Mouse (Mus musculus) stomach, embryonic 16.5 days (tissue): ENCODE results near the gene Chat. TPM values are rescaled to one million over a fixed set of nuclear protein-coding genes. Genes with fewer than 3 reads are reported as not detected.
A peak's percentile ranks its signal among the peaks of the same experiment; 100 is the strongest.
"Not testable (repeated sequence)": the region's sequence is repeated elsewhere in the genome, so short reads cannot be mapped to it uniquely, and the experiment has no call there.

Experiments used
- ATAC-seq: fragments of 200-750 bp; cut with Nextera tagmentation; 2 replicates; pipeline ENCODE4 v1.8.0; 2017; ENCODE audit warnings: moderate number of reproducible peaks, moderate TSS enrichment; ENCODE audit not compliant: insufficient read depth, low FRiP score
- H3K27ac ChIP-seq: fragments of 300-500 bp; sonication (generic); 2 replicates; pipeline ENCODE4 v1.5.1; 2014; ENCODE audit warnings: low read length
- H3K27me3 ChIP-seq: fragments of 300-500 bp; sonication (generic); 2 replicates; pipeline ENCODE4 v1.6.1; 2014; ENCODE audit warnings: low read length, control low read depth, mixed read lengths; ENCODE audit not compliant: control insufficient read depth, insufficient read depth
- H3K36me3 ChIP-seq: fragments of 300-500 bp; sonication (generic); 2 replicates; pipeline ENCODE4 v1.6.1; 2014; ENCODE audit warnings: low read length; ENCODE audit not compliant: control insufficient read depth, insufficient read depth
- H3K4me1 ChIP-seq: fragments of 300-500 bp; sonication (generic); 2 replicates; pipeline ENCODE4 v1.6.1; 2014; ENCODE audit warnings: low read length, control low read depth, mixed read lengths; ENCODE audit not compliant: control insufficient read depth, insufficient read depth
- H3K4me2 ChIP-seq: fragments of 300-500 bp; sonication (generic); 2 replicates; pipeline ENCODE4 v1.6.1; 2014; ENCODE audit warnings: low read depth, low read length, mixed read lengths
- H3K4me3 ChIP-seq: fragments of 300-500 bp; sonication (generic); replicated peaks from 2 replicates; pipeline ENCODE4 v1.5.1; 2014; ENCODE audit warnings: mild to moderate bottlenecking, low read length
- H3K9ac ChIP-seq: fragments of 300-500 bp; sonication (generic); 2 replicates; pipeline ENCODE4 v1.6.1; 2014; ENCODE audit warnings: low read length
- H3K9me3 ChIP-seq: fragments of 300-500 bp; sonication (generic); replicated peaks from 2 replicates; pipeline ENCODE4 v1.6.1; 2016; ENCODE audit warnings: low read length, control low read depth; ENCODE audit not compliant: control insufficient read depth
- WGBS: fragments of 180-500 bp; shearing (Covaris S2); extraction: QIAGEN DNeasy Blood & Tissue Kit; methylation state at CpG from one replicate; pipeline ENCODE4 v1.1.7; 2014; 5-methylcytosine and 5-hydroxymethylcytosine counted together
- polyA plus RNA-seq: library from polyadenylated mRNA; unstranded; fragments of >200 nt; fragmentation: Nextera tagmentation; extraction: Ambion mirVana; gene quantifications from 2 replicates; pipeline ENCODE4 v1.2.1, GENCODE M21; 2015

The Chat gene
- polyA plus RNA-seq, 1 experiment from 2014 or later, result 0.76 TPM

- Histone ChIP-seq H3K9ac (no peak overlapping the region), H3K4me1 (peaks cover 10% of the 10 kb centered on the region; the same call in 1 of the 2 replicates), H3K9me3 (no peaks in the 10 kb centered on the region), H3K27me3 (no peaks in the 10 kb centered on the region), H3K4me3 (no peak overlapping the region), H3K36me3 (no peaks in the 10 kb centered on the region), H3K27ac (no peak overlapping the region), H3K4me2 (no peak overlapping the region)
- WGBS, result 30% methylated on average over 5 of the region's 5 CpGs
- ATAC-seq, result peak; percentile 47; the same call in 1 of the 2 replicates
Observed at GRCm38 (mm10) chr14:32437352-32437793, 28.4 kb downstream of the Chat start.

GRCm38 (mm10) chr14:32429030-32429602 is 36.7 kb downstream of the Chat start:
- no peak overlapping the region for H3K27ac ChIP-seq
- H3K9me3 ChIP-seq, result no peaks in the 10 kb centered on the region
- no peak overlapping the region for H3K9ac ChIP-seq
- H3K4me3 ChIP-seq, result no peak overlapping the region
- no peaks in the 10 kb centered on the region for H3K4me1 ChIP-seq
- no peak overlapping the region for H3K4me2 ChIP-seq
- no peak for ATAC-seq
- H3K27me3 ChIP-seq, result no peaks in the 10 kb centered on the region
- 32% methylated on average over 8 of the region's 8 CpGs for WGBS
- H3K36me3 ChIP-seq, result no peaks in the 10 kb centered on the region

- ATAC-seq, result no peak
- Histone ChIP-seq H3K4me1 (no peaks in the 10 kb centered on the region), H3K36me3 (no peaks in the 10 kb centered on the region), H3K9me3 (no peaks in the 10 kb centered on the region), H3K9ac (no peak overlapping the region), H3K4me3 (no peak overlapping the region), H3K27ac (no peak overlapping the region), H3K27me3 (no peaks in the 10 kb centered on the region), H3K4me2 (no peak overlapping the region)
- WGBS, result 90% methylated on average over 7 of the region's 7 CpGs
Observed at GRCm38 (mm10) chr14:32423946-32424345, 41.8 kb downstream of the Chat start.

- Histone ChIP-seq H3K4me1 (no peaks in the 10 kb centered on the region), H3K36me3 (no peaks in the 10 kb centered on the region), H3K27me3 (no peaks in the 10 kb centered on the region), H3K9ac (no peak overlapping the region), H3K4me2 (no peak overlapping the region), H3K4me3 (no peak overlapping the region), H3K9me3 (no peaks in the 10 kb centered on the region; the same call in 1 of the 2 replicates), H3K27ac (no peak overlapping the region)
- 63% methylated on average over 11 of the region's 11 CpGs for WGBS
- ATAC-seq, result no peak
Observed at GRCm38 (mm10) chr14:32418747-32419146, 47.0 kb downstream of the Chat start.

- no peak overlapping the region for H3K27ac ChIP-seq
- H3K36me3 ChIP-seq, result no peaks in the 10 kb centered on the region
- no peaks in the 10 kb centered on the region for H3K4me1 ChIP-seq
- no peaks in the 10 kb centered on the region; the same call in 1 of the 2 replicates for H3K9me3 ChIP-seq
- H3K4me2 ChIP-seq, result no peak overlapping the region
- 74% methylated on average over 5 of the region's 5 CpGs for WGBS
- no peak for ATAC-seq
- no peak overlapping the region for H3K4me3 ChIP-seq
- H3K27me3 ChIP-seq, result no peaks in the 10 kb centered on the region
- no peak overlapping the region for H3K9ac ChIP-seq
Observed at GRCm38 (mm10) chr14:32412075-32412474, 53.7 kb downstream of the Chat start.

- Histone ChIP-seq H3K27me3 (no peaks in the 10 kb centered on the region), H3K4me3 (no peak overlapping the region), H3K9ac (no peak overlapping the region), H3K36me3 (no peaks in the 10 kb centered on the region), H3K9me3 (no peaks in the 10 kb centered on the region), H3K27ac (no peak overlapping the region), H3K4me2 (no peak overlapping the region), H3K4me1 (no peaks in the 10 kb centered on the region)
- no peak for ATAC-seq
- 83% methylated on average over 5 of the region's 5 CpGs for WGBS
Observed at GRCm38 (mm10) chr14:32410084-32410483, 55.7 kb downstream of the Chat start.

- H3K4me1 ChIP-seq, ATAC-seq, H3K27me3 ChIP-seq, H3K9ac ChIP-seq, H3K4me3 ChIP-seq, H3K27ac ChIP-seq, H3K4me2 ChIP-seq, H3K36me3 ChIP-seq, H3K9me3 ChIP-seq: not testable (repeated sequence)
- WGBS, result 33% methylated on average over 1 of the region's 1 CpGs
Observed at GRCm38 (mm10) chr14:32405399-32405798, 60.4 kb downstream of the Chat start.

GRCm38 (mm10) chr14:32388196-32388595 is 77.6 kb downstream of the Chat start, which contains the start of gene 1700024G13Rik:
1700024G13Rik (minus strand) TSS chr14:32388391.
- Histone ChIP-seq H3K4me2 (no peak within 1 kb of the TSS), H3K36me3 (no peaks in the 10 kb centered on the region), H3K9ac (no peak within 1 kb of the TSS), H3K4me1 (no peaks in the 10 kb centered on the region), H3K9me3 (no peaks in the 10 kb centered on the region), H3K4me3 (no peak within 1 kb of the TSS), H3K27ac (no peak within 1 kb of the TSS), H3K27me3 (no peaks in the 10 kb centered on the region)
- 5% methylated on average over 13 of the region's 13 CpGs for WGBS
- peak; percentile 82; the same call in 1 of the 2 replicates for ATAC-seq

- no peaks in the 10 kb centered on the region; the same call in 1 of the 2 replicates for H3K27me3 ChIP-seq
- ATAC-seq, result no peak
- H3K4me3 ChIP-seq, result no peak overlapping the region
- H3K4me2 ChIP-seq, result no peak overlapping the region
- no peak overlapping the region for H3K9ac ChIP-seq
- H3K9me3 ChIP-seq, result no peaks in the 10 kb centered on the region
- 40% methylated on average over 15 of the region's 15 CpGs for WGBS
- H3K4me1 ChIP-seq, result no peaks in the 10 kb centered on the region
- H3K27ac ChIP-seq, result no peak overlapping the region
- no peaks in the 10 kb centered on the region for H3K36me3 ChIP-seq
Observed at GRCm38 (mm10) chr14:32381619-32382018, 84.2 kb downstream of the Chat start.
